Mouse (Mus musculus) C3H10T1/2 (cell line): ENCODE measurements around the gene Smim15. TPM values are rescaled to one million over a fixed set of nuclear protein-coding genes. Genes with fewer than 3 reads are reported as not detected.

Source experiments
- polyA plus RNA-seq, 2 experiments: library from polyadenylated mRNA; unstranded; fragments of >200 nt; fragmentation: generic; extraction: Trizol; gene quantifications; one replicate each; pipeline ENCODE4 v1.2.1; 2012; ENCODE audit warnings: missing spikeins in 2 of 2

Gene Smim15
- polyA plus RNA-seq = 1 to 10 TPM in 1 of 2 experiments, under 1 TPM in 1; 0.82 to 9.3 TPM

GRCm38 (mm10) chr13:108044222-108044941, at the start of gene Smim15:
Gene Smim15, plus strand, starts transcription at chr13:108044446.

Other genes starting within 250 kb of the Smim15 start
- gene Ndufaf2, start 114.2 kb downstream of the Smim15 start, polyA plus RNA-seq = 10 to 100 TPM; 29.0 to 33.6 TPM
- gene Ercc8, start 114.3 kb downstream of the Smim15 start, polyA plus RNA-seq = 1 to 10 TPM; 4.8 TPM
- gene Elovl7, start 170.0 kb downstream of the Smim15 start, polyA plus RNA-seq = 1 to 10 TPM in 1 of 2 experiments, under 1 TPM in 1; 0.66 to 2.3 TPM